Mouse (Mus musculus): Measurements from ENCODE around the gene Prdm16. TPM values are rescaled to one million over a fixed set of nuclear protein-coding genes. Genes with fewer than 3 reads are reported as not detected.

Gene Prdm16
- polyA plus RNA-seq (2015; fragmentation: Nextera tagmentation; extraction: Ambion mirVana), result 20.3 and 22.4 TPM in 2 replicates

DNA sequence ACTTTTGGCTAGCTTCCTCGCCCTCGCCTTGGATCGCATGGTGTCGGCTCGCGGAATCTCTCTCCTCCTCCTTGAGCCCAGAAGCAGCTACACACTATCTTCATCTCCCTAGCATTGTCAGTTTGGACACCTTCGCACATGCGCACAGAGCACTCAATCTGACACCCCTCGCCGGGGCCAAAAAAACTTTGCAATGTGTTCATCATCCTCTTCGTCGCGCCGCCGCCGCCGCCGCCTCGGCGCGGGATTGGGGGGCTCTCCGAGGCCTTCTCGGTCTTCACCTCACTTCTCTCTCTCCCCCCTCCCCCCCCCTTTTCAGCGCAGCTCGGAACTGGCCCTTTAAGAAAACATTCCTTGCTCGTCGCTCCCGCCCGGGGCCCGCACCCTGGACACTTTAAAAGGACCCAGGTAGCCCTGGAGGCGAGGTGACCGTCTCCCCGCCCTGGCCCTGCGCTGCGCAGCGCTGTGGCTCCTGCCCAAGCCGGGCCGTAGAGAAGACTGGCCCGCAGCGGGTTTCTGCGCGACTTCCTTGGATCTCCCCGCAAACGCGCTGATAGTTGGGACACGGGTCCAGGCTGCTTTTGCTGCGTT, at the start of gene Prdm16:
Gene Prdm16, minus strand, starts transcription at position 153 of the 591 bp plus-strand sequence.
- Histone ChIP-seq H3K9ac (peak within 1 kb of the TSS; percentile 59), H3K27ac (peak within 1 kb of the TSS; percentile 94), H3K36me3 (no peaks in the 10 kb centered on the region), H3K4me1 (peaks cover 19% of the 10 kb centered on the region), H3K27me3 (peaks cover 79% of the 10 kb centered on the region), H3K9me3 (no peaks in the 10 kb centered on the region), H3K4me2 (peak within 1 kb of the TSS; percentile 82), H3K4me3 (peak within 1 kb of the TSS; percentile 54)
- 1% methylated on average over 47 of the region's 47 CpGs for WGBS
- peak; percentile 28; the same call in 1 of the 2 replicates for ATAC-seq (ENCODE audit: borderline replicate concordance, extremely low read depth, low FRiP score, low TSS enrichment)

DNA sequence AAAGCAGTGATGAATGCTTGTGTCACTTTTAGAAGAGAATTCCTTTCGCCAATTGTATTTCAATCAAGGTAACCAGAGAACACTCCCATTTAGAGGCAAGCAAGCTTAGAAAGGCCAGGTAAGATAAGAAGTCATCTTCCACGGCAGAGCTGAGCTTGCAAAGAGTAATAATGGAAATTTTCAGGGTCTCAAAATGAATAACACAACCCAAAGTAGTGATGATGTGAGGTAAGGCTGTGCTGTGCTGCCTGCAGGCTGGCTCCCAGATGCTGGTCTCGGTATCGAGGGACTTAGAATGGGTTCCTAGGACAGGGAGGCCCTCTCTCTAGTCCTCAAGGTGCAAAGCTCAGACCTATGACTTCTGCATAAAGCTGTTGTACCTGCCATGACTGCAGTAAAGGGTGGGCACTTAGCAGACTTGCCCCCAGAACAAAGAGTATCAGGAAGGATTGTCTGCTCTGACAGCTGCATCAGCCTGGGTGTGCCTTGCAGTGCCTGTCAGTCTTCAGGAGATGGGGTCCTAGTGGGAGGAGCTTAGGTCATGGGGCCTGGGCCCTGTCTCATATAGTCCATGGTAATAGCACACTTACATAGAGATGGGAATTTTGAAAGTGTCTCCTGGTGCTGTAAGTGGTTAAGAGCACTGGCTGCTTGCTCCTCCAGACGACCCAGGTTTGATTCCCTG, 46.5 kb upstream of the Prdm16 start:
- no peaks in the 10 kb centered on the region for H3K4me1 ChIP-seq
- peaks cover 7% of the 10 kb centered on the region; the same call in 1 of the 2 replicates for H3K27me3 ChIP-seq
- no peak overlapping the region for H3K9ac ChIP-seq
- WGBS, result 64% methylated on average over 5 of the region's 5 CpGs
- no peak overlapping the region for H3K4me2 ChIP-seq
- no peaks in the 10 kb centered on the region for H3K36me3 ChIP-seq
- H3K9me3 ChIP-seq, result no peaks in the 10 kb centered on the region
- no peak overlapping the region for H3K27ac ChIP-seq
- H3K4me3 ChIP-seq, result no peak overlapping the region
- ATAC-seq (ENCODE audit: borderline replicate concordance, extremely low read depth, low FRiP score, low TSS enrichment), result no peak

DNA sequence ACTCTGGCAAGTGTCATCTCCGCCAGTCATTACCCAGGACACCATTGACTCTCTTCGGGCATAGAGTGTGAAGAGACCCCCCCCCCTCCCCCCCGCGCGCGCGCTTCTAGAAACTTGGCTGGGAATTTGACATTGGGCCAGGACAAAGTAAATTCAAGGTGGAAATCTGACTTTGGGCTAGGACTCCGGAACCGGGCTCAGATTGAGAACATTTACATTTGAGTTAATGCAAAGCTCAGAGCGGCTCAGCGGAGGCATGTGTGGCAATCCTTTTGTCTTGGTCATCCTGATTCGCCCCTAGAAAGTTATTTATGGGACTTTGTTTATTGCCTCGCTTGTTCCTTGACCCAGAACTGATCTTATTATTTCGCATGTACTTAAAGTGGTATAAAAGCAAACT, 45.6 kb upstream of the Prdm16 start:
- ATAC-seq (ENCODE audit: borderline replicate concordance, extremely low read depth, low FRiP score, low TSS enrichment), result no peak
- H3K27me3 ChIP-seq, result peaks cover 7% of the 10 kb centered on the region; the same call in 1 of the 2 replicates
- 58% methylated on average over 14 of the region's 14 CpGs for WGBS
- no peak overlapping the region for H3K4me3 ChIP-seq
- H3K9ac ChIP-seq, result no peak overlapping the region
- H3K4me1 ChIP-seq, result no peaks in the 10 kb centered on the region
- H3K36me3 ChIP-seq, result no peaks in the 10 kb centered on the region
- no peak overlapping the region for H3K4me2 ChIP-seq
- no peak overlapping the region for H3K27ac ChIP-seq
- H3K9me3 ChIP-seq, result no peaks in the 10 kb centered on the region

DNA sequence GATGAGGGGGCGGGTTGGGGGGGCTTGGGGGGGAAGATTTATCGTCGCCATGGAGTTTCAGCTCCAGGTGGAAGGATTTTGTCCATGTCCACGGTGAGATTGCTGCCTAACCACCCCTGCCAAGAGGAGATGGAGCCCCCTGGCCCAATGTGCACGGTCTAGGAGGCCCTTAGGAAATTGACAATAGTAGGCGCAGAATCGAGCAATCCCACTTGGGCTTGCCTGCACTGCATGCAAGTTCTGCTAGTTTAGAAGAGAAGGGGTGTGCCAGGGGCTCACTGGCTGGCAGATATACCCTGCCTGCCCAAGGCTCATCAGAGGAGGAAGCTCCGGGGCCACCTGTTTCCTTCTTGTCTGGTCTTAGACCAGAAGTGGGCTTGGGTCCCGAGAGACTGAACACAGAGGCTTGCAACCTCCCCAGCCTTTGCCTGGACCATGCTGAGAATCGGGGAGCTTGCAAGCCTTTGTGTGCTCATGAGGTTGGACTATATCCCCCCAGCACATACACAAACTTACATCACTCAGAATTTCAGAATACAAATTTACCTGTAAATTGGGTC, 38.8 kb upstream of the Prdm16 start:
- H3K9me3 ChIP-seq, result no peaks in the 10 kb centered on the region
- no peak overlapping the region for H3K4me3 ChIP-seq
- no peak overlapping the region for H3K4me2 ChIP-seq
- no peak overlapping the region for H3K9ac ChIP-seq
- peaks cover 12% of the 10 kb centered on the region; the same call in 1 of the 2 replicates for H3K27me3 ChIP-seq
- no peak overlapping the region for H3K27ac ChIP-seq
- H3K36me3 ChIP-seq, result no peaks in the 10 kb centered on the region
- no peaks in the 10 kb centered on the region for H3K4me1 ChIP-seq
- no peak for ATAC-seq (ENCODE audit: borderline replicate concordance, extremely low read depth, low FRiP score, low TSS enrichment)
- 59% methylated on average over 10 of the region's 10 CpGs for WGBS

DNA sequence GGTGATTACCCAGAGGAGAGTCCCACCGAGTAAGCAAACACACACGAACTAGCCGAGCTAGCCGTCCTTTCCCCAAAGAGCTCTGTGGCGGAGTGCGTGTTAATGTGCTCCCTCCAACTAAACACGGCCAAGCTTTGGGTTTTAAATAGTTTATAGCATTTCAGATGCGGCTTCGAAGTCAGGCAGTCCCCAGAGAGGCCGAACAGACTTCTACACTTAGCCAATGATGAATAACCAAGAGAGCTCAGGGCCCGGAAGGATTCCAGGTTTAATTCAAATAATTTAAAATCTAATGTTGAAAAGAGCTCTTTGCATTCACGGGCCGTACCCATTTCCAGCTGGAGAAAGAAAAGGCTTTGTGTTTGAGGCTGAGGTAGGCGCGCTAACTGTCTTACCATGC, 38.3 kb upstream of the Prdm16 start:
- no peak overlapping the region for H3K4me3 ChIP-seq
- no peaks in the 10 kb centered on the region for H3K9me3 ChIP-seq
- peaks cover 12% of the 10 kb centered on the region; the same call in 1 of the 2 replicates for H3K27me3 ChIP-seq
- no peak overlapping the region for H3K4me2 ChIP-seq
- WGBS, result 39% methylated on average over 15 of the region's 15 CpGs
- no peaks in the 10 kb centered on the region for H3K36me3 ChIP-seq
- H3K9ac ChIP-seq, result no peak overlapping the region
- H3K4me1 ChIP-seq, result no peaks in the 10 kb centered on the region
- H3K27ac ChIP-seq, result no peak overlapping the region
- no peak for ATAC-seq (ENCODE audit: borderline replicate concordance, extremely low read depth, low FRiP score, low TSS enrichment)

DNA sequence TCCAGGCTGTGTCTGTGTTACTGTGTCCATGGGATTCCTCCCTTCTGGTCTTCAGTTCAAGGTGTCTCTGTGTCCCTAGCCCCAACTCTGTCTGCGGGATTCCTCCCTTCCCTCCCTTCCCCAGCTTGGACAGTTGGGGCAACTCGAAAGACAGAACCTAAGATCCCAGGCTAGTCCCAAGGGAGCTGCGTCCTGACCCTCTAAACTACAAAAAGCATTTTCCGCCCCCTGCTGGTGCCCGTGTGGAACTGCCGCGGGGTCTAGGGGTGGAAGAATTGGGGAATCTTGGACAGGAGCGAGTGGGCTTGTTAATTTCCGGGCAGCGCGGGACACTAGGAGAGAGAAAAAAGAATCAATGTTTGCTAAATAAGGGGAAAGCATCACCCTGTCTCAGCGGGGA, 37.9 kb upstream of the Prdm16 start:
- H3K27me3 ChIP-seq, result peaks cover 12% of the 10 kb centered on the region; the same call in 1 of the 2 replicates
- WGBS, result 4% methylated on average over 12 of the region's 12 CpGs
- no peak overlapping the region for H3K9ac ChIP-seq
- no peaks in the 10 kb centered on the region for H3K36me3 ChIP-seq
- no peak for ATAC-seq (ENCODE audit: borderline replicate concordance, extremely low read depth, low FRiP score, low TSS enrichment)
- no peak overlapping the region for H3K4me3 ChIP-seq
- no peaks in the 10 kb centered on the region for H3K4me1 ChIP-seq
- H3K4me2 ChIP-seq, result no peak overlapping the region
- H3K27ac ChIP-seq, result no peak overlapping the region
- no peaks in the 10 kb centered on the region for H3K9me3 ChIP-seq

DNA sequence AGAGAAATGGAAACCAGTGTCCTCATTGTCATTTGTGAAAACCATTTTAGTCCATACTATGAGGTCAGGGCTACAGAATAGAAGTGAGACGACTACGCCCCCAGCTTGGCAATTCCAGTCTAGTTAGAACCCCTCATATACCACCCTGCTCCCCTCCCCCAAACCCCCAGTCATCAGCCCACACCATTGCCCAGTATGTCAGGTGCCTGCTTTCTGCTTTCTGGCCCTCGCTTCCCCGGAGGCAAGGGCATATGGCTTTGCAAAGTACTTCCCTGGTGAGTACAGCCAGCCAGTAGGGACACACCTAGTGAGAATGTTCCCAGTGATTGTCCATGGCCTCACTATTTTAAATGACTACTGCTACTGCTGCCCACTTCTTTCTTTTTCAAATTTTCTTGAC, 37.3 kb upstream of the Prdm16 start:
- H3K9me3 ChIP-seq, result no peaks in the 10 kb centered on the region
- no peaks in the 10 kb centered on the region for H3K4me1 ChIP-seq
- no peak overlapping the region for H3K9ac ChIP-seq
- peaks cover 12% of the 10 kb centered on the region; the same call in 1 of the 2 replicates for H3K27me3 ChIP-seq
- 76% methylated on average over 4 of the region's 4 CpGs for WGBS
- H3K27ac ChIP-seq, result no peak overlapping the region
- H3K4me3 ChIP-seq, result no peak overlapping the region
- ATAC-seq (ENCODE audit: borderline replicate concordance, extremely low read depth, low FRiP score, low TSS enrichment), result no peak
- no peak overlapping the region for H3K4me2 ChIP-seq
- H3K36me3 ChIP-seq, result no peaks in the 10 kb centered on the region

DNA sequence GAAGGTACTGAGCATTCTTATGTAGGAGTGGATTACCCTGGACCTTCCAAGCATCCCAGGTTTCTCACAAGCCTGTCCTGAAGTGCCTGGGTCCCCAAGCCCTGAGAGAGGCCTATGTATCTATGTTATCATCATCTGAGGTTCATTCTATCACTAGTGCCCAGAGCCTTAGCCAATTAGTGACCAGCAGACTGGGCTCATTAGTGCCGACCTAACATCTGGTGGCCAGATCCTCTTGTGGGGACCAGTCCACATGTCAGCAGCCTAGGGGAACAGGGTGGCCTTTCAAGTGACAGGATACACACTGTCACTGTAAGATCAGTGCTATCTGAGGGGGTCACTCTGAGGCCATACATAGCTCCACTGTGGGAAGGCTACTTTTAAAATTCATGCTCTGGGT, 35.4 kb upstream of the Prdm16 start:
- Histone ChIP-seq H3K4me3 (no peak overlapping the region), H3K9me3 (no peaks in the 10 kb centered on the region), H3K27me3 (peaks cover 12% of the 10 kb centered on the region; the same call in 1 of the 2 replicates), H3K4me1 (no peaks in the 10 kb centered on the region), H3K9ac (no peak overlapping the region), H3K27ac (no peak overlapping the region), H3K36me3 (no peaks in the 10 kb centered on the region), H3K4me2 (no peak overlapping the region)
- WGBS, result 56% methylated on average over 1 of the region's 1 CpGs
- no peak for ATAC-seq (ENCODE audit: borderline replicate concordance, extremely low read depth, low FRiP score, low TSS enrichment)

DNA sequence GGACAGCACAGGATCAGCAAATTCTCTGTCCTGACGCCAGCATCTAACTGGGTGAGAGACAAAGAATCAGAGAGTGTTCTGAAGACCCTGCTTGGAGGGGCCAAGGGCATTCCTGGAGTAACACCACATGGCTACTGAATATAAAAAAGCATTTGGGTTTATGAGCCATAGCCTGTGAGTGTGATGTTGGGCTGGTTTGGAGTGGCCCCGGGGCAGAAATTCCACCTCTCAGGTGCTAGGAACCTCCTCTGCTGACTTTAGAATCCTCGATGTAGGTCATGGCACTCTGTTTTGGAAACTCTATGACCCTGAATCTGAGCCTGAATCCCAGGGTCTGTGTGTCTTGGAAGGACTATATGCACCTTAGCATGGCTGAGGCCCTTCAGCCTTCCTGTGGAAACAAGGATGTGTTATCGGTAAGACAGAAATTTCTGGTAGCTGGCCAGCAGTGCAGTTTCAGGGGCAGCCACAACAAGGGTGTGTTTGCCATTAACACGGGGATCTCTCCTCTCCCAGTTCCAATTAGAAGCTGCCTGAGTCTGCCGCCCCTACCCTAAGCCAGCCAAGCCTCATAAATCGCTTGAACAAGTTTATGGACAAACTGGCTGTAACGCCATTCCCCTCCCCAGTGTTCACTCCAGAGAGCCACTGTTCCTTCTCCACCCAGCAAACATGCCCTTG, 34.7 kb upstream of the Prdm16 start:
- no peak for ATAC-seq (ENCODE audit: borderline replicate concordance, extremely low read depth, low FRiP score, low TSS enrichment)
- Histone ChIP-seq H3K4me3 (no peak overlapping the region), H3K27ac (no peak overlapping the region), H3K9ac (no peak overlapping the region), H3K36me3 (no peaks in the 10 kb centered on the region), H3K4me2 (no peak overlapping the region), H3K9me3 (no peaks in the 10 kb centered on the region), H3K27me3 (peaks cover 12% of the 10 kb centered on the region; the same call in 1 of the 2 replicates), H3K4me1 (no peaks in the 10 kb centered on the region)
- 61% methylated on average over 8 of the region's 8 CpGs for WGBS

DNA sequence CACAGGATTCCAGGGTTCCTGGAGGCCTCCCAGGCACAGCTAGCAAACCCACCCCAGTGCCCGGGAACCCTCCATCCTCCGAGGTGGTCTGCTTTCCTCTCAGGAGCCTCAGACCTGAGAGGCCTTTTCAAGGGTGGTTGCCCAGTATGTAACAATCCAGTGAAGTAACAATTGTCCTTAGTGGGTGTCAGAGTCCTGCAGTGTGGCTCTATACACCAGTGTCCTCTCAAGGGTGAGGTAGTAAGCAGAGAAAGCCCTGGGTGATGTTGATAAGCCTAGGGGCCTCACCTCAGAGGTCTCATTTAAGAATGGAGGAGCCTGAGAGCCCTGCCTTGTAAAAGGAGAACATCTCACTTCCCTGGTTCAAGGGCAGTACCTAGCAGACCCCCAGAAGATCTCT, 31.1 kb upstream of the Prdm16 start, which contains the start of gene Actrt2:
Gene Actrt2, minus strand, starts transcription at position 101 of the 400 bp plus-strand sequence.
- Histone ChIP-seq H3K9me3 (no peaks in the 10 kb centered on the region), H3K27ac (no peak within 1 kb of the TSS), H3K27me3 (0 out of 2 replicates have a peak, but pooled peaks cover 5% of the 10 kb centered on the region), H3K9ac (no peak within 1 kb of the TSS), H3K4me2 (no peak within 1 kb of the TSS), H3K4me1 (no peaks in the 10 kb centered on the region), H3K36me3 (no peaks in the 10 kb centered on the region), H3K4me3 (no peak within 1 kb of the TSS)
- WGBS, result 86% methylated on average over 2 of the region's 2 CpGs
- no peak for ATAC-seq (ENCODE audit: borderline replicate concordance, extremely low read depth, low FRiP score, low TSS enrichment)

DNA sequence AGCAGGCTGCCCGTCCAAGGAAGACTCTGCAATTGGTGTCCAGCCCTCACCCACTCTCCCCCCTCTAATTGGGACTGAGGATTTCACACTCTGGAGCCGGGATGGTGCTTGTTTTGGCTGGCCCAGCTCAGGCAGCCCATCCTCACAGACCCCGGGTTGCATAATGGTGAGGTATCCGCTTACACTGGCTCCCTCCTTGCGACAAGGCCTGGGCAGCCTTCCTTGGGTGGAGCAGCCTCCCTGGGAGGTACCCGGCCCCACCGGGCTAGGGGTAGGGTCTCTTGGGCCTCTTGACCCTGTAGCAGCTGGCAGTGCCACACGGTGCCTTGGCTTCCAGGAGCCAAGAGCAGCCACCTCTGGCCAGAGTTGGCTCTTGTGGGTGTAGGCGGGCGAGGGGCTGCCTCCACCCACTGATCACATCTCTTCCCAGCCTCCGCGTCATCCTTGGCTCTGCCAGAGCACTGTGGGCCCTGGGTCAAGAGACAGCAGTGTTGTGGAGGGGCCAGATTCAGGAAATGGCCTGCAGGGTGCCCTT, 26.1 kb upstream of the Prdm16 start:
- Histone ChIP-seq H3K27ac (no peak overlapping the region), H3K9me3 (no peaks in the 10 kb centered on the region), H3K27me3 (0 out of 2 replicates have a peak, but pooled peaks cover 5% of the 10 kb centered on the region), H3K36me3 (no peaks in the 10 kb centered on the region), H3K4me1 (no peaks in the 10 kb centered on the region), H3K9ac (no peak overlapping the region), H3K4me3 (no peak overlapping the region), H3K4me2 (no peak overlapping the region)
- 64% methylated on average over 12 of the region's 12 CpGs for WGBS
- ATAC-seq (ENCODE audit: borderline replicate concordance, extremely low read depth, low FRiP score, low TSS enrichment), result no peak
